Comparison of ENCODE assay signal across 18 mouse cellular contexts in genomic region chr7:35043266-35043817, GRCm38 (mm10). TPM values are rescaled to one million over a fixed set of nuclear protein-coding genes. Genes with fewer than 3 reads are reported as not detected.
DNase-seq lines count a peak whose midpoint lies in the region; ATAC-seq and TF ChIP-seq lines count a peak whose summit lies in the region.
"Had no signal": no experiment of that assay in that cellular context is flagged by ENCODE, and none has a peak within 500 bp of the region (broad histone marks: within the 10 kb centered on the region; RNA-seq: fewer than 3 reads in every experiment).

No protein-coding gene starts in this region.

- H3K4me1 ChIP-seq in liver, embryonic 13.5 days (replicated peaks) = peaks cover 20% of the 10 kb centered on the region
- no peaks in the 10 kb centered on the region for H3K4me1 ChIP-seq in liver, embryonic 11.5 days (replicated peaks; ENCODE audit: control insufficient read depth, insufficient read depth, low read length)
- H3K4me1 ChIP-seq in cortical plate, adult 2 months (ENCODE audit: control insufficient read depth, insufficient read depth, low read length) = no peaks in the 10 kb centered on the region
- peaks cover 10% of the 10 kb centered on the region for H3K4me1 ChIP-seq in intestine, embryonic 16.5 days (ENCODE audit: control insufficient read depth, insufficient read depth, low read length)
- H3K4me1 ChIP-seq: forebrain, embryonic 15.5 days; hindbrain, embryonic 12.5 days; stomach, embryonic 15.5 days had no signal

- no peak overlapping the region for H3K9ac ChIP-seq in liver, embryonic 13.5 days
- H3K9ac ChIP-seq in liver, embryonic 11.5 days (ENCODE audit: low read depth, low read length) = no peak overlapping the region
- no peak overlapping the region for H3K9ac ChIP-seq in intestine, embryonic 16.5 days (ENCODE audit: low read depth, low read length)
- H3K9ac ChIP-seq: forebrain, embryonic 15.5 days; hindbrain, embryonic 12.5 days; stomach, embryonic 15.5 days had no signal

- H3K27me3 ChIP-seq in liver, embryonic 13.5 days = no peaks in the 10 kb centered on the region
- H3K27me3 ChIP-seq in liver, embryonic 11.5 days (replicated peaks; ENCODE audit: control insufficient read depth, insufficient read depth, low read length) = no peaks in the 10 kb centered on the region
- H3K27me3 ChIP-seq in intestine, embryonic 16.5 days (replicated peaks; ENCODE audit: control insufficient read depth, insufficient read depth, low read length) = no peaks in the 10 kb centered on the region
- H3K27me3 ChIP-seq: forebrain, embryonic 15.5 days; hindbrain, embryonic 12.5 days; megakaryocyte, embryonic 14.5 days; stomach, embryonic 15.5 days had no signal

- TF ChIP-seq POLR2A in cortical plate, adult 2 months (IDR thresholded peaks at IDR 0.05; ENCODE audit: extremely low read depth, insufficient read depth, low read length) = no peak

- peak; percentile 48; the same call in 1 of the 2 replicates for ATAC-seq in liver, embryonic 13.5 days (ENCODE audit: low read depth)
- no peak for ATAC-seq in liver, embryonic 11.5 days (replicated peaks; ENCODE audit: low FRiP score)
- peak; percentile 20; the same call in 1 of the 2 replicates for ATAC-seq in intestine, embryonic 16.5 days
- ATAC-seq: forebrain, embryonic 15.5 days had no signal

- no peak for TF ChIP-seq CTCF in gastrocnemius, adult 2 months (IDR thresholded peaks at IDR 0.05)
- no peak for TF ChIP-seq CTCF in cortical plate, adult 2 months (IDR thresholded peaks at IDR 0.05; ENCODE audit: extremely low read depth, insufficient read depth, low read length)

- no peak overlapping the region; the same call in 1 of the 2 replicates for H3K4me3 ChIP-seq in gastrocnemius, adult 2 months
- no peak overlapping the region for H3K4me3 ChIP-seq in liver, embryonic 13.5 days (replicated peaks)
- H3K4me3 ChIP-seq in liver, embryonic 11.5 days (ENCODE audit: low read depth, low read length) = no peak overlapping the region
- no peak overlapping the region for H3K4me3 ChIP-seq in cortical plate, adult 2 months (ENCODE audit: insufficient read depth, low read length)
- H3K4me3 ChIP-seq in intestine, embryonic 16.5 days (ENCODE audit: low read length) = no peak overlapping the region
- H3K4me3 ChIP-seq: erythroblast, embryonic 14.5 days; forebrain, embryonic 15.5 days; hindbrain, embryonic 12.5 days; megakaryocyte, embryonic 14.5 days; stomach, embryonic 15.5 days had no signal

- DNase-seq in gastrocnemius, adult 2 months = no peak
- DNase-seq in gastrocnemius, postnatal 10 days = no peak
- no peak for DNase-seq in liver, embryonic 13.5 days
- no peak for DNase-seq in liver, embryonic 11.5 days (ENCODE audit: low spot score)
- DNase-seq in right cerebral cortex, postnatal 25 days = no peak
- no peak for DNase-seq in right cerebral cortex, postnatal 14 days
- DNase-seq: cerebellum, adult 8-10 months; layer of hippocampus, adult 9-11 months; liver; right cerebral cortex, adult 18-20 months; spleen, adult 18-20 months had no signal

- H3K9me3 ChIP-seq in liver, embryonic 13.5 days (replicated peaks) = no peaks in the 10 kb centered on the region
- H3K9me3 ChIP-seq in liver, embryonic 11.5 days (ENCODE audit: control insufficient read depth, low read length) = no peaks in the 10 kb centered on the region
- H3K9me3 ChIP-seq in intestine, embryonic 16.5 days (ENCODE audit: control insufficient read depth, low read length) = no peaks in the 10 kb centered on the region
- H3K9me3 ChIP-seq: forebrain, embryonic 15.5 days; hindbrain, embryonic 12.5 days; megakaryocyte, embryonic 14.5 days; stomach, embryonic 15.5 days had no signal

- peak overlapping the region; percentile 86 for H3K27ac ChIP-seq in gastrocnemius, adult 2 months
- no peak overlapping the region for H3K27ac ChIP-seq in liver, embryonic 13.5 days
- no peak overlapping the region for H3K27ac ChIP-seq in liver, embryonic 11.5 days (ENCODE audit: low read depth, low read length)
- H3K27ac ChIP-seq in cortical plate, adult 2 months (ENCODE audit: insufficient read depth, low read length) = 0 out of 2 replicates have a peak overlapping the region, but pooled peaks have one; percentile 28
- H3K27ac ChIP-seq in intestine, embryonic 16.5 days (ENCODE audit: low read length) = peak overlapping the region; percentile 25
- H3K27ac ChIP-seq: forebrain, embryonic 15.5 days; hindbrain, embryonic 12.5 days; stomach, embryonic 15.5 days had no signal

- H3K36me3 ChIP-seq in liver, embryonic 13.5 days = peaks cover 83% of the 10 kb centered on the region
- peaks cover 17% of the 10 kb centered on the region for H3K36me3 ChIP-seq in liver, embryonic 11.5 days (ENCODE audit: control insufficient read depth, insufficient read depth, low read length)
- H3K36me3 ChIP-seq in intestine, embryonic 16.5 days (ENCODE audit: control insufficient read depth, insufficient read depth, low read length) = peaks cover 5% of the 10 kb centered on the region; the same call in 1 of the 2 replicates

- WGBS in liver, embryonic 13.5 days (ENCODE audit: insufficient replicate concordance) = 89% methylated on average over 10 of the region's 10 CpGs
- 94% methylated on average over 10 of the region's 10 CpGs for WGBS in liver, embryonic 11.5 days
- WGBS in intestine, embryonic 16.5 days = 95% methylated on average over 10 of the region's 10 CpGs

- intact Hi-C loops in gastrocnemius, adult 2 months (cut with DNase I) = no loop called here

- no peak overlapping the region for H3K4me2 ChIP-seq in liver, embryonic 13.5 days
- no peak overlapping the region for H3K4me2 ChIP-seq in liver, embryonic 11.5 days
- no peak overlapping the region for H3K4me2 ChIP-seq in intestine, embryonic 16.5 days (ENCODE audit: low read depth, low read length)
- H3K4me2 ChIP-seq: forebrain, embryonic 15.5 days; hindbrain, embryonic 12.5 days; stomach, embryonic 15.5 days had no signal

RNA-seq across cellular contexts. Expression of gene Cebpg, which starts 13.0 kb away (rescaled TPM):
- total RNA-seq in gastrocnemius, adult 2 months (2021) = 10 to 100 TPM; 41.0 to 46.0 TPM
- 10 to 100 TPM; 19.7 to 25.9 TPM for total RNA-seq in gastrocnemius, postnatal 10 days (2021)
- polyA plus RNA-seq in liver, embryonic 13.5 days (2015; fragmentation: Nextera tagmentation; extraction: Ambion mirVana) = 18.8 and 21.8 TPM in 2 replicates
- polyA plus RNA-seq in liver, embryonic 11.5 days (2014; fragmentation: Nextera tagmentation; extraction: Ambion mirVana) = 25.6 and 26.2 TPM in 2 replicates
- polyA plus RNA-seq in cortical plate, adult 2 months (2012; rRNA removed) = 25.8 and 27.7 TPM in 2 replicates
- polyA plus RNA-seq in intestine, embryonic 16.5 days (2015; fragmentation: Nextera tagmentation; extraction: Ambion mirVana) = 43.4 and 46.4 TPM in 2 replicates

Comparison
In these comparisons a context has a peak if more than half of its experiments do, and no peak if none do; other contexts are left out.
1. H3K27ac ChIP-seq: peak in gastrocnemius, adult 2 months (single experiment), cortical plate, adult 2 months (single experiment) and intestine, embryonic 16.5 days (single experiment); none in liver, embryonic 13.5 days (single experiment) and liver, embryonic 11.5 days (single experiment).